Mouse (Mus musculus): ENCODE data around the gene Tnni2. TPM values are rescaled to one million over a fixed set of nuclear protein-coding genes. Genes with fewer than 3 reads are reported as not detected.
A peak's percentile ranks its signal among the peaks of the same experiment; 100 is the strongest.

Tnni2 gene
- polyA plus RNA-seq, 1 experiment, result 223 TPM

- no peak for TF ChIP-seq POLR2A (IDR thresholded peaks at IDR 0.05; ENCODE audit: borderline replicate concordance, extremely low read depth, low read depth, low read length)
- TF ChIP-seq CTCF (IDR thresholded peaks at IDR 0.05; ENCODE audit: insufficient read depth, low read length), result no peak
- 72% methylated on average over 1 of the region's 1 CpGs for WGBS
- Histone ChIP-seq H3K4me1 (ENCODE audit: control insufficient read depth, insufficient read depth, low read length) (peaks cover 4% of the 10 kb centered on the region; the same call in 1 of the 2 replicates), H3K4me3 (replicated peaks; ENCODE audit: extremely low read depth, low read depth, low read length) (no peak overlapping the region)
- no peak for DNase-seq
Measured at GRCm38 (mm10) chr7:142454706-142455105, 13.1 kb downstream of the Tnni2 start.

- 58% methylated on average over 2 of the region's 2 CpGs for WGBS
- Histone ChIP-seq H3K4me3 (replicated peaks; ENCODE audit: extremely low read depth, low read depth, low read length) (no peak overlapping the region), H3K4me1 (ENCODE audit: control insufficient read depth, insufficient read depth, low read length) (peaks cover 4% of the 10 kb centered on the region; the same call in 1 of the 2 replicates)
- DNase-seq, result no peak
- TF ChIP-seq POLR2A (IDR thresholded peaks at IDR 0.05; ENCODE audit: borderline replicate concordance, extremely low read depth, low read depth, low read length), result no peak
- TF ChIP-seq CTCF (IDR thresholded peaks at IDR 0.05; ENCODE audit: insufficient read depth, low read length), result no peak
Measured at GRCm38 (mm10) chr7:142455251-142455650, 13.6 kb downstream of the Tnni2 start.

GRCm38 (mm10) chr7:142456806-142457205 lies 15.2 kb downstream of the Tnni2 start:
- 55% methylated on average over 3 of the region's 3 CpGs for WGBS
- no peak for DNase-seq
- Histone ChIP-seq H3K4me1 (ENCODE audit: control insufficient read depth, insufficient read depth, low read length) (peaks cover 4% of the 10 kb centered on the region; the same call in 1 of the 2 replicates), H3K4me3 (replicated peaks; ENCODE audit: extremely low read depth, low read depth, low read length) (no peak overlapping the region)
- no peak for TF ChIP-seq CTCF (IDR thresholded peaks at IDR 0.05; ENCODE audit: insufficient read depth, low read length)

- no peak overlapping the region for H3K4me3 ChIP-seq (replicated peaks; ENCODE audit: extremely low read depth, low read depth, low read length)
- no peak for DNase-seq
- no peak for TF ChIP-seq CTCF (IDR thresholded peaks at IDR 0.05; ENCODE audit: insufficient read depth, low read length)
- TF ChIP-seq POLR2A (IDR thresholded peaks at IDR 0.05; ENCODE audit: borderline replicate concordance, extremely low read depth, low read depth, low read length), result no peak
- WGBS, result 22% methylated on average over 3 of the region's 3 CpGs
- H3K4me1 ChIP-seq (ENCODE audit: control insufficient read depth, insufficient read depth, low read length), result peaks cover 4% of the 10 kb centered on the region; the same call in 1 of the 2 replicates
Measured at GRCm38 (mm10) chr7:142457227-142457811, 15.7 kb downstream of the Tnni2 start.

- peaks cover 4% of the 10 kb centered on the region; the same call in 1 of the 2 replicates for H3K4me1 ChIP-seq (ENCODE audit: control insufficient read depth, insufficient read depth, low read length)
- no peak for DNase-seq
- WGBS, result 36% methylated on average over 2 of the region's 2 CpGs
- no peak for TF ChIP-seq CTCF (IDR thresholded peaks at IDR 0.05; ENCODE audit: insufficient read depth, low read length)
- TF ChIP-seq POLR2A (IDR thresholded peaks at IDR 0.05; ENCODE audit: borderline replicate concordance, extremely low read depth, low read depth, low read length), result no peak
- H3K4me3 ChIP-seq (replicated peaks; ENCODE audit: extremely low read depth, low read depth, low read length), result no peak overlapping the region
Measured at GRCm38 (mm10) chr7:142458026-142458425, 16.4 kb downstream of the Tnni2 start.

- TF ChIP-seq POLR2A (IDR thresholded peaks at IDR 0.05; ENCODE audit: borderline replicate concordance, extremely low read depth, low read depth, low read length) (no peak), CTCF (IDR thresholded peaks at IDR 0.05; ENCODE audit: insufficient read depth, low read length) (no peak)
- no peak for DNase-seq
- Histone ChIP-seq H3K4me3 (replicated peaks; ENCODE audit: extremely low read depth, low read depth, low read length) (no peak overlapping the region), H3K4me1 (ENCODE audit: control insufficient read depth, insufficient read depth, low read length) (peaks cover 4% of the 10 kb centered on the region; the same call in 1 of the 2 replicates)
- WGBS, result 73% methylated on average over 5 of the region's 5 CpGs
Measured at GRCm38 (mm10) chr7:142458676-142459298, 17.2 kb downstream of the Tnni2 start.

- TF ChIP-seq CTCF (IDR thresholded peaks at IDR 0.05; ENCODE audit: insufficient read depth, low read length) (no peak), POLR2A (IDR thresholded peaks at IDR 0.05; ENCODE audit: borderline replicate concordance, extremely low read depth, low read depth, low read length) (no peak)
- no peak for DNase-seq
- Histone ChIP-seq H3K4me1 (ENCODE audit: control insufficient read depth, insufficient read depth, low read length) (peaks cover 4% of the 10 kb centered on the region; the same call in 1 of the 2 replicates), H3K4me3 (replicated peaks; ENCODE audit: extremely low read depth, low read depth, low read length) (no peak overlapping the region)
- WGBS, result 74% methylated on average over 2 of the region's 2 CpGs
Measured at GRCm38 (mm10) chr7:142459299-142459691, 17.7 kb downstream of the Tnni2 start.

GRCm38 (mm10) chr7:142460636-142461077 lies 19.0 kb downstream of the Tnni2 start, which contains the start of gene Lsp1:
Gene Lsp1, plus strand, starts transcription at chr7:142460809.
- Histone ChIP-seq H3K4me1 (ENCODE audit: control insufficient read depth, insufficient read depth, low read length) (peaks cover 4% of the 10 kb centered on the region; the same call in 1 of the 2 replicates), H3K4me3 (replicated peaks; ENCODE audit: extremely low read depth, low read depth, low read length) (peak within 1 kb of the TSS; percentile 66)
- WGBS, result 82% methylated on average over 7 of the region's 7 CpGs
- TF ChIP-seq CTCF (IDR thresholded peaks at IDR 0.05; ENCODE audit: insufficient read depth, low read length) (no peak), POLR2A (IDR thresholded peaks at IDR 0.05; ENCODE audit: borderline replicate concordance, extremely low read depth, low read depth, low read length) (no peak; the same call in 1 of the 2 replicates)
- no peak for DNase-seq

- WGBS, result 67% methylated on average over 2 of the region's 2 CpGs
- DNase-seq, result no peak
- TF ChIP-seq CTCF (IDR thresholded peaks at IDR 0.05; ENCODE audit: insufficient read depth, low read length), result no peak
- no peak for TF ChIP-seq POLR2A (IDR thresholded peaks at IDR 0.05; ENCODE audit: borderline replicate concordance, extremely low read depth, low read depth, low read length)
- peak overlapping the region; percentile 66 for H3K4me3 ChIP-seq (replicated peaks; ENCODE audit: extremely low read depth, low read depth, low read length)
- peaks cover 4% of the 10 kb centered on the region; the same call in 1 of the 2 replicates for H3K4me1 ChIP-seq (ENCODE audit: control insufficient read depth, insufficient read depth, low read length)
Measured at GRCm38 (mm10) chr7:142461446-142461845, 19.8 kb downstream of the Tnni2 start.

GRCm38 (mm10) chr7:142462190-142462589 lies 20.6 kb downstream of the Tnni2 start:
- TF ChIP-seq POLR2A (IDR thresholded peaks at IDR 0.05; ENCODE audit: borderline replicate concordance, extremely low read depth, low read depth, low read length) (no peak), CTCF (IDR thresholded peaks at IDR 0.05; ENCODE audit: insufficient read depth, low read length) (no peak)
- H3K4me1 ChIP-seq (ENCODE audit: control insufficient read depth, insufficient read depth, low read length), result 0 out of 2 replicates have a peak, but pooled peaks cover 2% of the 10 kb centered on the region
- WGBS, result 74% methylated on average over 6 of the region's 6 CpGs
- no peak for DNase-seq
- H3K4me3 ChIP-seq (replicated peaks; ENCODE audit: extremely low read depth, low read depth, low read length), result peak overlapping the region; percentile 20

Data from lung, adult 2 months (tissue).